Mouse (Mus musculus) G1E (cell line): Measurements from ENCODE around the gene Nalcn.

Experiments
- CTCF ChIP-seq: IDR thresholded peaks from 2 replicates; pipeline ENCODE4 v1.5.1; 2012; ENCODE audit warnings: low read depth, low read length, inconsistent platforms, mixed read lengths
- GATA1 ChIP-seq: IDR thresholded peaks from 2 replicates; pipeline ENCODE4 v1.6.1; 2012; ENCODE audit warnings: borderline replicate concordance, low read length, inconsistent platforms, mixed read lengths
- GATA2 ChIP-seq: IDR thresholded peaks from 2 replicates; pipeline ENCODE4 v1.6.1; 2012; ENCODE audit warnings: low read depth, low read length, inconsistent platforms, borderline replicate concordance

DNA sequence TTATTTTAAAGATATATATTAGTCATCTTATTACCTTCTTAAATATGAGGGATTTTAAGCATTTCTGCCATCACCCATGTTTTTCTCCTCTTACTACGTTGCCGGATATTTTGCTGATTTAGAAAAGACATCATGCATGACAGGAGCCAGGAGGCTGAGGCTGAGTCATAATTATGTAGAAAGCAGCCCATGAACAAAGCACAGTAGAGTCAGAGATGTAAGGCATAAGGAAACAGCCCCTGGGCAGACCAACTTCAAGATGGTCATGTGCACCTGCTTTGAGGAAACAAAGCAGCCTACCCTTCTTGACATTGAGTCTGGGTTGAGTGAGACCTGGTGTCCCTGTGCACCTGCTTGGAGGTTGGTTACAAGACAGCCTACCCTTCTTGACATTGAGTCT is 44.5 kb downstream of the Nalcn start:
- TF ChIP-seq CTCF (no peak), GATA1 (no peak), GATA2 (no peak)
